Mouse (Mus musculus): Measurements from ENCODE around the gene Dync1i1. TPM values are rescaled to one million over a fixed set of nuclear protein-coding genes. Genes with fewer than 3 reads are reported as not detected.

Dync1i1 gene
- polyA plus RNA-seq, 1 experiment = 0.20 TPM

- 5% methylated on average over 42 of the region's 42 CpGs for WGBS
- peak; percentile 58 for DNase-seq
- peak overlapping the region; percentile 70 for H3K4me3 ChIP-seq (replicated peaks; ENCODE audit: extremely low read depth, low read depth, low read length)
- peaks cover 2% of the 10 kb centered on the region; the same call in 1 of the 2 replicates for H3K4me1 ChIP-seq (ENCODE audit: control insufficient read depth, insufficient read depth, low read length)
- no peak for TF ChIP-seq POLR2A (IDR thresholded peaks at IDR 0.05; ENCODE audit: borderline replicate concordance, extremely low read depth, low read depth, low read length)
- TF ChIP-seq CTCF (IDR thresholded peaks at IDR 0.05; ENCODE audit: insufficient read depth, low read length) = peak; percentile 84
Observed at GRCm38 (mm10) chr6:6005762-6006431, 280.5 kb downstream of the Dync1i1 start.

GRCm38 (mm10) chr6:6011364-6011763 is 285.9 kb downstream of the Dync1i1 start:
- no peak for DNase-seq
- TF ChIP-seq CTCF (IDR thresholded peaks at IDR 0.05; ENCODE audit: insufficient read depth, low read length) = no peak
- TF ChIP-seq POLR2A (IDR thresholded peaks at IDR 0.05; ENCODE audit: borderline replicate concordance, extremely low read depth, low read depth, low read length) = no peak
- no peak overlapping the region for H3K4me3 ChIP-seq (replicated peaks; ENCODE audit: extremely low read depth, low read depth, low read length)
- no peaks in the 10 kb centered on the region for H3K4me1 ChIP-seq (ENCODE audit: control insufficient read depth, insufficient read depth, low read length)
- WGBS = 85% methylated on average over 2 of the region's 2 CpGs

- TF ChIP-seq POLR2A (IDR thresholded peaks at IDR 0.05; ENCODE audit: borderline replicate concordance, extremely low read depth, low read depth, low read length) (no peak), CTCF (IDR thresholded peaks at IDR 0.05; ENCODE audit: insufficient read depth, low read length) (no peak)
- Histone ChIP-seq H3K4me1 (ENCODE audit: control insufficient read depth, insufficient read depth, low read length) (no peaks in the 10 kb centered on the region), H3K4me3 (replicated peaks; ENCODE audit: extremely low read depth, low read depth, low read length) (no peak overlapping the region)
- 49% methylated on average over 15 of the region's 15 CpGs for WGBS
- no peak for DNase-seq
Observed at GRCm38 (mm10) chr6:6015616-6016015, 290.2 kb downstream of the Dync1i1 start.

GRCm38 (mm10) chr6:6016931-6017330 is 291.5 kb downstream of the Dync1i1 start:
- 53% methylated on average over 9 of the region's 9 CpGs for WGBS
- no peak for DNase-seq
- H3K4me1 ChIP-seq (ENCODE audit: control insufficient read depth, insufficient read depth, low read length) = no peaks in the 10 kb centered on the region
- TF ChIP-seq POLR2A (IDR thresholded peaks at IDR 0.05; ENCODE audit: borderline replicate concordance, extremely low read depth, low read depth, low read length) (no peak), CTCF (IDR thresholded peaks at IDR 0.05; ENCODE audit: insufficient read depth, low read length) (no peak)
- H3K4me3 ChIP-seq (replicated peaks; ENCODE audit: extremely low read depth, low read depth, low read length) = no peak overlapping the region

- TF ChIP-seq CTCF (IDR thresholded peaks at IDR 0.05; ENCODE audit: insufficient read depth, low read length) (no peak), POLR2A (IDR thresholded peaks at IDR 0.05; ENCODE audit: borderline replicate concordance, extremely low read depth, low read depth, low read length) (no peak)
- H3K4me3 ChIP-seq (replicated peaks; ENCODE audit: extremely low read depth, low read depth, low read length) = no peak overlapping the region
- no peak for DNase-seq
- no peaks in the 10 kb centered on the region for H3K4me1 ChIP-seq (ENCODE audit: control insufficient read depth, insufficient read depth, low read length)
- 65% methylated on average over 6 of the region's 6 CpGs for WGBS
Observed at GRCm38 (mm10) chr6:6023976-6024375, 298.5 kb downstream of the Dync1i1 start.

- WGBS = 89% methylated on average over 6 of the region's 6 CpGs
- no peak for DNase-seq
- TF ChIP-seq POLR2A (IDR thresholded peaks at IDR 0.05; ENCODE audit: borderline replicate concordance, extremely low read depth, low read depth, low read length) (no peak), CTCF (IDR thresholded peaks at IDR 0.05; ENCODE audit: insufficient read depth, low read length) (no peak)
Observed at GRCm38 (mm10) chr6:6027664-6028063, 302.2 kb downstream of the Dync1i1 start.

GRCm38 (mm10) chr6:6038773-6039550 is 313.5 kb downstream of the Dync1i1 start:
- WGBS = 76% methylated on average over 18 of the region's 18 CpGs
- no peak for DNase-seq
- Histone ChIP-seq H3K4me3 (replicated peaks; ENCODE audit: extremely low read depth, low read depth, low read length) (no peak overlapping the region), H3K4me1 (ENCODE audit: control insufficient read depth, insufficient read depth, low read length) (no peaks in the 10 kb centered on the region)
- no peak for TF ChIP-seq POLR2A (IDR thresholded peaks at IDR 0.05; ENCODE audit: borderline replicate concordance, extremely low read depth, low read depth, low read length)
- no peak for TF ChIP-seq CTCF (IDR thresholded peaks at IDR 0.05; ENCODE audit: insufficient read depth, low read length)

More at GRCm38 (mm10) chr6:6027664-6028063, 302.2 kb downstream of the Dync1i1 start:
- no peaks in the 10 kb centered on the region for H3K4me1 ChIP-seq (ENCODE audit: control insufficient read depth, insufficient read depth, low read length)
- H3K4me3 ChIP-seq (replicated peaks; ENCODE audit: extremely low read depth, low read depth, low read length) = no peak overlapping the region

GRCm38 (mm10) chr6:6046729-6047424 is 321.4 kb downstream of the Dync1i1 start:
- no peak for DNase-seq
- Histone ChIP-seq H3K4me3 (replicated peaks; ENCODE audit: extremely low read depth, low read depth, low read length) (no peak overlapping the region), H3K4me1 (ENCODE audit: control insufficient read depth, insufficient read depth, low read length) (no peaks in the 10 kb centered on the region)
- WGBS = 49% methylated on average over 12 of the region's 12 CpGs
- TF ChIP-seq POLR2A (IDR thresholded peaks at IDR 0.05; ENCODE audit: borderline replicate concordance, extremely low read depth, low read depth, low read length) (no peak), CTCF (IDR thresholded peaks at IDR 0.05; ENCODE audit: insufficient read depth, low read length) (no peak)

GRCm38 (mm10) chr6:6052696-6053095 is 327.3 kb downstream of the Dync1i1 start:
- Histone ChIP-seq H3K4me3 (replicated peaks; ENCODE audit: extremely low read depth, low read depth, low read length) (no peak overlapping the region), H3K4me1 (ENCODE audit: control insufficient read depth, insufficient read depth, low read length) (no peaks in the 10 kb centered on the region)
- TF ChIP-seq CTCF (IDR thresholded peaks at IDR 0.05; ENCODE audit: insufficient read depth, low read length) (no peak), POLR2A (IDR thresholded peaks at IDR 0.05; ENCODE audit: borderline replicate concordance, extremely low read depth, low read depth, low read length) (no peak)
- 59% methylated on average over 11 of the region's 11 CpGs for WGBS
- DNase-seq = no peak

Measured in lung, adult 2 months (tissue).